Mouse (Mus musculus): Measurements from ENCODE around the gene Nol10.

DNA sequence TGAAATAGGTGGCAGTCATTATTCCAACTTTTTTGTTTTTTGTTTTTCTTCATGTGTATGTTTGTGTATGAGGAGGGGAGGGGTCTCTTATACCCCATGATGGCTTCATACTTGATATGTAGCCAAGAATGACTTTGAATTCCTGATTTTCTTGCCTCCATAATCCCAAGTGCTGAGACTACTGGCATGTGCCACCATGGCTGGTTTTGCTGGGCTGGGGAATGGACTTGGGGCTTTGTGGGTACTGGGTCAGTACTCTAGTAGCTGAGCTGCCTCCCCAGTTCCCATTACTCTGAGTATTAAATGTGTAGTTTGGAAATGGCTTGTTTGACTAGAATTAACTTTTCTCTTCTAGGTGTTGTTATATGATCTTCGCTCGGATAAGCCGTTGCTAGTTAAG lies 20.9 kb downstream of the Nol10 start:
- no peak for TF ChIP-seq CTCF (IDR thresholded peaks at IDR 0.05; ENCODE audit: borderline replicate concordance, control insufficient read depth, extremely low read depth, insufficient read depth, low read length, poor library complexity)
- no peak for TF ChIP-seq POLR2A (IDR thresholded peaks at IDR 0.05; ENCODE audit: control insufficient read depth, extremely low read depth, insufficient read depth, low read length, poor library complexity)
